Mouse (Mus musculus) midbrain, postnatal 0 days (tissue): ENCODE measurements around the gene Shld1. TPM values are rescaled to one million over a fixed set of nuclear protein-coding genes. Genes with fewer than 3 reads are reported as not detected.
A peak's percentile ranks its signal among the peaks of the same experiment; 100 is the strongest.

Experiments
- ATAC-seq: fragments of 200-750 bp; cut with Nextera tagmentation; 2 replicates; pipeline ENCODE4 v1.8.0; 2017; ENCODE audit warnings: moderate number of reproducible peaks, mild to moderate bottlenecking, moderate TSS enrichment, moderate library complexity; ENCODE audit not compliant: low FRiP score
- DNase-seq: peaks from one replicate; pipeline ENCODE4 v3.0.0-alpha.2; 2015; ENCODE audit warnings: low spot score
- H3K27ac ChIP-seq: fragments of 300-500 bp; sonication (generic); 2 replicates; pipeline ENCODE4 v1.5.1; 2014; ENCODE audit warnings: low read depth, mild to moderate bottlenecking, low read length, mixed read lengths
- H3K27me3 ChIP-seq: fragments of 300-500 bp; sonication (generic); 2 replicates; pipeline ENCODE4 v1.6.1; 2014; ENCODE audit warnings: low read length, control low read depth, mixed read lengths; ENCODE audit not compliant: insufficient read depth
- H3K36me3 ChIP-seq: fragments of 300-500 bp; sonication (generic); 2 replicates; pipeline ENCODE4 v1.6.1; 2014; ENCODE audit warnings: low read length, control low read depth, mixed read lengths; ENCODE audit not compliant: insufficient read depth
- H3K4me1 ChIP-seq: fragments of 300-500 bp; sonication (generic); 2 replicates; pipeline ENCODE4 v1.6.1; 2014; ENCODE audit warnings: mild to moderate bottlenecking, control low read depth, antibody characterized with exemption, low read length, mixed read lengths; ENCODE audit not compliant: insufficient read depth
- H3K4me2 ChIP-seq: fragments of 300-500 bp; sonication (generic); 2 replicates; pipeline ENCODE4 v1.6.1; 2014; ENCODE audit warnings: low read depth, mild to moderate bottlenecking, low read length, mixed read lengths; ENCODE audit not compliant: poor library complexity, severe bottlenecking
- H3K4me3 ChIP-seq: fragments of 300-500 bp; sonication (generic); 2 replicates; pipeline ENCODE4 v1.5.1; 2014; ENCODE audit warnings: low read depth, mild to moderate bottlenecking, low read length, moderate library complexity
- H3K9ac ChIP-seq: fragments of 300-500 bp; sonication (generic); replicated peaks from 2 replicates; pipeline ENCODE4 v1.6.1; 2014; ENCODE audit warnings: mild to moderate bottlenecking, low read length, moderate library complexity, mixed read lengths; ENCODE audit not compliant: poor library complexity, severe bottlenecking
- H3K9me3 ChIP-seq: fragments of 300-500 bp; sonication (generic); 2 replicates; pipeline ENCODE4 v1.6.1; 2016; ENCODE audit warnings: low read length, control low read depth
- CTCF ChIP-seq: IDR thresholded peaks from 2 replicates; pipeline ENCODE4 v1.5.1; 2016; ENCODE audit warnings: antibody characterized with exemption, mild to moderate bottlenecking
- WGBS: fragments of 180-500 bp; shearing (Covaris S2); extraction: QIAGEN DNeasy Blood & Tissue Kit; methylation state at CpG from one replicate; pipeline ENCODE4 v1.1.7; 2014; 5-methylcytosine and 5-hydroxymethylcytosine counted together
- polyA plus RNA-seq: library from polyadenylated mRNA; unstranded; fragments of >200 nt; fragmentation: Nextera tagmentation; extraction: Ambion mirVana; gene quantifications from 2 replicates; pipeline ENCODE4 v1.2.1, GENCODE M21; 2015
- total RNA-seq: library from RNA; depleted of rRNA; stranded (reverse); fragments of >200 nt; gene quantifications from 2 replicates; pipeline ENCODE4 v1.2.3, GENCODE M21; 2014; rRNA removed

Gene Shld1
- total and polyA plus RNA-seq, 2 experiments from 2014 or later, result 15.7 to 17.1 TPM

- Histone ChIP-seq H3K4me1 (peaks cover 6% of the 10 kb centered on the region; the same call in 1 of the 2 replicates), H3K27ac (peak overlapping the region; percentile 92), H3K36me3 (no peaks in the 10 kb centered on the region), H3K27me3 (no peaks in the 10 kb centered on the region), H3K9ac (peak overlapping the region; percentile 87), H3K4me2 (peak overlapping the region; percentile 50), H3K4me3 (peak overlapping the region; percentile 65), H3K9me3 (no peaks in the 10 kb centered on the region)
- peak; percentile 86 for DNase-seq
- under 1% methylated on average over 41 of the region's 41 CpGs for WGBS
- TF ChIP-seq CTCF, result peak; percentile 43
- ATAC-seq, result peak; percentile 95
These were observed 94.8 kb downstream of the Shld1 start for GRCm38 (mm10) chr2:132781439-132782068.

- DNase-seq (no peak), ATAC-seq (no peak)
- no peak overlapping the region for H3K4me3 ChIP-seq
- 0 out of 2 replicates have a peak, but pooled peaks cover 3% of the 10 kb centered on the region for H3K4me1 ChIP-seq
- no peak overlapping the region for H3K9ac ChIP-seq
- peaks cover 4% of the 10 kb centered on the region; the same call in 1 of the 2 replicates for H3K36me3 ChIP-seq
- WGBS, result 80% methylated on average over 6 of the region's 6 CpGs
- H3K27me3 ChIP-seq, result no peaks in the 10 kb centered on the region
- TF ChIP-seq CTCF, result no peak
- H3K27ac ChIP-seq, result no peak overlapping the region
- H3K9me3 ChIP-seq, result no peaks in the 10 kb centered on the region
- H3K4me2 ChIP-seq, result no peak overlapping the region
These were observed 97.3 kb downstream of the Shld1 start for GRCm38 (mm10) chr2:132784039-132784438.

- TF ChIP-seq CTCF, result no peak
- H3K27me3 ChIP-seq, result no peaks in the 10 kb centered on the region
- H3K9me3 ChIP-seq, result no peaks in the 10 kb centered on the region
- H3K9ac ChIP-seq, result no peak overlapping the region
- DNase-seq (peak; percentile 5), ATAC-seq (no peak; the same call in 1 of the 2 replicates)
- WGBS, result 89% methylated on average over 19 of the region's 19 CpGs
- no peak overlapping the region for H3K27ac ChIP-seq
- H3K4me1 ChIP-seq, result no peaks in the 10 kb centered on the region
- no peak overlapping the region for H3K4me3 ChIP-seq
- peaks cover 22% of the 10 kb centered on the region for H3K36me3 ChIP-seq
- no peak overlapping the region for H3K4me2 ChIP-seq
These were observed 106.9 kb downstream of the Shld1 start for GRCm38 (mm10) chr2:132793441-132794203.

- TF ChIP-seq CTCF, result no peak
- no peaks in the 10 kb centered on the region for H3K4me1 ChIP-seq
These were observed 107.5 kb downstream of the Shld1 start for GRCm38 (mm10) chr2:132794204-132794586.

More at GRCm38 (mm10) chr2:132794204-132794586, 107.5 kb downstream of the Shld1 start:
- 86% methylated on average over 7 of the region's 7 CpGs for WGBS
- ATAC-seq (no peak), DNase-seq (no peak)
- Histone ChIP-seq H3K4me3 (no peak overlapping the region), H3K27ac (no peak overlapping the region), H3K27me3 (no peaks in the 10 kb centered on the region), H3K36me3 (peaks cover 22% of the 10 kb centered on the region), H3K9me3 (no peaks in the 10 kb centered on the region), H3K9ac (no peak overlapping the region), H3K4me2 (no peak overlapping the region)

Other genes with a start within 250 kb of the Shld1 start
- 55.7 and 78.6 TPM in 2 replicates for gene Gpcpd1, start 99.2 kb upstream of the Shld1 start, total RNA-seq
- 82.9 and 84.0 TPM in 2 replicates for gene Gpcpd1, start 99.2 kb upstream of the Shld1 start, polyA plus RNA-seq
- gene Chgb, start 94.3 kb downstream of the Shld1 start, total RNA-seq, result 43.4 and 47.4 TPM in 2 replicates
- 132 and 142 TPM in 2 replicates for gene Chgb, start 94.3 kb downstream of the Shld1 start, polyA plus RNA-seq
- 11.5 and 12.0 TPM in 2 replicates for gene Trmt6, start 129.1 kb downstream of the Shld1 start, total RNA-seq
- 26.9 and 30.8 TPM in 2 replicates for gene Trmt6, start 129.1 kb downstream of the Shld1 start, polyA plus RNA-seq
- 2.4 and 3.3 TPM in 2 replicates for gene Mcm8, start 129.2 kb downstream of the Shld1 start, total RNA-seq
- 4.0 and 4.7 TPM in 2 replicates for gene Mcm8, start 129.2 kb downstream of the Shld1 start, polyA plus RNA-seq
- gene Crls1, start 159.7 kb downstream of the Shld1 start, total RNA-seq, result 36.0 and 53.9 TPM in 2 replicates
- gene Crls1, start 159.7 kb downstream of the Shld1 start, polyA plus RNA-seq, result 18.3 and 19.7 TPM in 2 replicates
- gene Lrrn4, start 194.0 kb downstream of the Shld1 start, total RNA-seq, result 1.3 TPM in 2 replicates
- gene Lrrn4, start 194.0 kb downstream of the Shld1 start, polyA plus RNA-seq, result 0.70 and 0.85 TPM in 2 replicates